In the genomic region with DNA sequence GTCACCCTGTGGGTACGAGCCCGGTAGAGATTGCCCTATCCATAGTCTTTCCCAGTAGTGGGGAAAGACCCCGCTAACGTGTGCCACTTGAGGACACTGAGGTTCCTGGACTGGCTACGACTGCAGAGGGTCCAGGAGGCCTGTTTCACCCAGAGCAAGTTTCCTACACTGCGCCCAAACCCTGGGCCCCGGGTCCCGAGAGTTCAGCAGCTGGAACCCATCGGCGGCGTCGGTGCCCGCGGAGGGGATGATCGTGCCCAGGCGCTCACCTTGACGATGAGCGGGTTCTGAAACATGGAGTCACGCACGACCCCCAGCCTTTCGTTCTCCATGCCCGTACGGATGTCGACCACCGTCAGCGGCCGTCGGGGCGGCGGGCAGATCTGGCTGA, we compare ENCODE assay signal across 8 mouse cellular contexts. TPM values are rescaled to one million over a fixed set of nuclear protein-coding genes. Genes with fewer than 3 reads are reported as not detected.
DNase-seq lines count a peak whose midpoint lies in the region; ATAC-seq and TF ChIP-seq lines count a peak whose summit lies in the region.

No protein-coding gene starts in this region.

- peak overlapping the region; percentile 92 for H3K4me3 ChIP-seq in liver, adult 2 months (ENCODE audit: insufficient read depth, low read depth, low read length)
- H3K4me3 ChIP-seq in embryonic facial prominence, embryonic 15.5 days (replicated peaks), result peak overlapping the region; percentile 47
- H3K4me3 ChIP-seq in intestine, postnatal 0 days (ENCODE audit: low read depth, low read length), result peak overlapping the region; percentile 59
- H3K4me3 ChIP-seq in neural tube, embryonic 13.5 days, result peak overlapping the region; percentile 47

- DNase-seq in liver, adult 2 months (ENCODE audit: extremely low read depth, low read depth, low spot score), result no peak
- no peak for DNase-seq in liver
- no peak for DNase-seq in embryo, embryonic 10.5 days (ENCODE audit: low spot score)
- no peak for DNase-seq in testis, postnatal 14 days (ENCODE audit: low spot score)
- DNase-seq in kidney, adult 9 months, result no peak

- H3K4me2 ChIP-seq in embryonic facial prominence, embryonic 15.5 days (replicated peaks), result peak overlapping the region; percentile 66
- peak overlapping the region; percentile 93 for H3K4me2 ChIP-seq in intestine, postnatal 0 days (replicated peaks; ENCODE audit: low read depth)
- peak overlapping the region; percentile 70 for H3K4me2 ChIP-seq in neural tube, embryonic 13.5 days

- H3K4me1 ChIP-seq in liver, adult 2 months (ENCODE audit: control insufficient read depth, insufficient read depth, low read length), result 0 out of 2 replicates have a peak, but pooled peaks cover 5% of the 10 kb centered on the region
- H3K4me1 ChIP-seq in embryonic facial prominence, embryonic 15.5 days, result peaks cover 8% of the 10 kb centered on the region
- 0 out of 2 replicates have a peak, but pooled peaks cover 5% of the 10 kb centered on the region for H3K4me1 ChIP-seq in intestine, postnatal 0 days (replicated peaks; ENCODE audit: control insufficient read depth, insufficient read depth, low read length)
- H3K4me1 ChIP-seq in neural tube, embryonic 13.5 days (replicated peaks), result peaks cover 16% of the 10 kb centered on the region

- ATAC-seq in embryonic facial prominence, embryonic 15.5 days (ENCODE audit: insufficient number of reproducible peaks, low FRiP score, low TSS enrichment, low read depth), result peak; percentile 51; the same call in 1 of the 2 replicates
- ATAC-seq in intestine, postnatal 0 days, result no peak
- ATAC-seq in neural tube, embryonic 13.5 days (ENCODE audit: low read depth), result no peak

- no peak overlapping the region for H3K27ac ChIP-seq in liver, adult 2 months (replicated peaks; ENCODE audit: insufficient read depth, low read depth, low read length)
- H3K27ac ChIP-seq in embryonic facial prominence, embryonic 15.5 days (replicated peaks), result no peak overlapping the region
- no peak overlapping the region for H3K27ac ChIP-seq in intestine, postnatal 0 days (ENCODE audit: low read depth, low read length)
- no peak overlapping the region for H3K27ac ChIP-seq in neural tube, embryonic 13.5 days (replicated peaks)

- no peak for TF ChIP-seq POLR2A in liver, adult 2 months (IDR thresholded peaks at IDR 0.05; ENCODE audit: extremely low read depth, insufficient read depth, low read length)

- TF ChIP-seq CTCF in liver, adult 2 months (IDR thresholded peaks at IDR 0.05; ENCODE audit: low read depth, low read length), result no peak
- no peak for TF ChIP-seq CTCF in intestine, postnatal 0 days (IDR thresholded peaks at IDR 0.05; ENCODE audit: low read depth)

- H3K9ac ChIP-seq in liver, adult 2 months (ENCODE audit: low read depth, low read length), result peak overlapping the region; percentile 90
- H3K9ac ChIP-seq in embryonic facial prominence, embryonic 15.5 days, result peak overlapping the region; percentile 10; the same call in 1 of the 2 replicates
- peak overlapping the region; percentile 60 for H3K9ac ChIP-seq in intestine, postnatal 0 days (ENCODE audit: low read depth, low read length)
- peak overlapping the region; percentile 68 for H3K9ac ChIP-seq in neural tube, embryonic 13.5 days

- no peaks in the 10 kb centered on the region for H3K79me2 ChIP-seq in liver, adult 2 months (ENCODE audit: control insufficient read depth, insufficient read depth, low read length)

- H3K9me3 ChIP-seq in embryonic facial prominence, embryonic 15.5 days (replicated peaks), result no peaks in the 10 kb centered on the region
- H3K9me3 ChIP-seq in intestine, postnatal 0 days (ENCODE audit: control insufficient read depth), result no peaks in the 10 kb centered on the region
- H3K9me3 ChIP-seq in neural tube, embryonic 13.5 days, result no peaks in the 10 kb centered on the region

- H3K27me3 ChIP-seq in liver, adult 2 months (ENCODE audit: control insufficient read depth, insufficient read depth, low read length), result no peaks in the 10 kb centered on the region
- peaks cover 31% of the 10 kb centered on the region for H3K27me3 ChIP-seq in embryonic facial prominence, embryonic 15.5 days
- no peaks in the 10 kb centered on the region for H3K27me3 ChIP-seq in intestine, postnatal 0 days (replicated peaks; ENCODE audit: control insufficient read depth, insufficient read depth, low read length)
- H3K27me3 ChIP-seq in neural tube, embryonic 13.5 days, result peaks cover 69% of the 10 kb centered on the region

- 2% methylated on average over 30 of the region's 30 CpGs for WGBS in liver, adult 2 months
- WGBS in embryonic facial prominence, embryonic 15.5 days, result 3% methylated on average over 30 of the region's 30 CpGs
- under 1% methylated on average over 30 of the region's 30 CpGs for WGBS in intestine, postnatal 0 days
- WGBS in neural tube, embryonic 13.5 days, result 2% methylated on average over 30 of the region's 30 CpGs

- H3K36me3 ChIP-seq in liver, adult 2 months (ENCODE audit: control insufficient read depth, insufficient read depth, low read length), result no peaks in the 10 kb centered on the region
- H3K36me3 ChIP-seq in embryonic facial prominence, embryonic 15.5 days, result no peaks in the 10 kb centered on the region
- H3K36me3 ChIP-seq in intestine, postnatal 0 days (ENCODE audit: control insufficient read depth, insufficient read depth), result no peaks in the 10 kb centered on the region
- H3K36me3 ChIP-seq in neural tube, embryonic 13.5 days, result no peaks in the 10 kb centered on the region

RNA-seq across cellular contexts. Expression of a gene that starts 0.3 kb away (rescaled TPM):
- 0.13 TPM in 1 of 2 replicates, not detected in the other for total RNA-seq in liver, adult 2 months (2014; rRNA removed)
- 0.06 and 0.11 TPM in 2 replicates for polyA plus RNA-seq in liver, adult 2 months (2012; rRNA removed)
- polyA plus RNA-seq in embryonic facial prominence, embryonic 15.5 days (2015; fragmentation: Nextera tagmentation; extraction: Ambion mirVana), result 0.56 and 1.8 TPM in 2 replicates
- 0.08 and 0.20 TPM in 2 replicates for polyA plus RNA-seq in intestine, postnatal 0 days (2015; fragmentation: Nextera tagmentation; extraction: Ambion mirVana)
- not detected in 2 replicates for polyA plus RNA-seq in neural tube, embryonic 13.5 days (2015; fragmentation: Nextera tagmentation; extraction: Ambion mirVana)

RNA-seq across cellular contexts. Expression of a gene that starts 5.5 kb away (rescaled TPM):
- total RNA-seq in liver, adult 2 months (2014; rRNA removed), result 5.7 and 6.8 TPM in 2 replicates
- polyA plus RNA-seq in liver, adult 2 months (2012; rRNA removed), result 2.2 and 3.4 TPM in 2 replicates
- 11.5 and 12.5 TPM in 2 replicates for polyA plus RNA-seq in embryonic facial prominence, embryonic 15.5 days (2015; fragmentation: Nextera tagmentation; extraction: Ambion mirVana)
- polyA plus RNA-seq in intestine, postnatal 0 days (2015; fragmentation: Nextera tagmentation; extraction: Ambion mirVana), result 4.3 and 4.9 TPM in 2 replicates
- 8.3 and 9.4 TPM in 2 replicates for polyA plus RNA-seq in neural tube, embryonic 13.5 days (2015; fragmentation: Nextera tagmentation; extraction: Ambion mirVana)

Comparison
In these comparisons a context has a peak if more than half of its experiments do, and no peak if none do; other contexts are left out.
1. H3K9ac ChIP-seq: peak in every context shown above with its lines; median percentile 90 in liver, adult 2 months; 68 in neural tube, embryonic 13.5 days; 60 in intestine, postnatal 0 days; 10 in embryonic facial prominence, embryonic 15.5 days.